Mouse (Mus musculus) liver, adult (tissue): ENCODE data around the gene Morc2a.

Experiments used
- GATA4 ChIP-seq: IDR thresholded peaks from 2 replicates; pipeline ENCODE4 v1.6.1; 2014; ENCODE audit warnings: mild to moderate bottlenecking, low read length; ENCODE audit not compliant: insufficient replicate concordance

The Morc2a gene

DNA sequence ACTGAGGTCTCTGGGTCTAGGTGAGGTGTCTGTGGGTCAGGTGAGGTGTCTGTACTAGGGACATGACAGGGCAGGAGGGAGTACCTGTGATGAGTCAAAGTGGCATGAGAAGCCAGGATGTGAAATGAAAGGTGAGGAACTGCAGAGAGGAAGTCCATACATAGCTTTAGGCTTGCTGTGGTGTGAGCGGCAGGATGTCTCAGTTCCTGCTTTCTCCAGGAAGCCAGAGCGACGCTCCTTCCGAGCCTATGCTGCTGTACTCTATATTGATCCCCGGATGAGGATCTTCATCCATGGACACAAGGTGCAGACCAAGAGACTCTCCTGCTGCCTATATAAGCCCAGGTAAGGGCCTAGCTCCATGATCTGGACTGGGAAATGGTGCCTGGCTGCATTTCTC lies 27.4 kb downstream of the Morc2a start:
- no peak for TF ChIP-seq GATA4

GRCm38 (mm10) chr11:3677204-3677603 lies 28.2 kb downstream of the Morc2a start:
- no peak for TF ChIP-seq GATA4

- no peak for TF ChIP-seq GATA4
These were observed 30.8 kb downstream of the Morc2a start for GRCm38 (mm10) chr11:3679771-3680170.

GRCm38 (mm10) chr11:3683696-3684095 lies 34.7 kb downstream of the Morc2a start:
- TF ChIP-seq GATA4, result no peak

DNA sequence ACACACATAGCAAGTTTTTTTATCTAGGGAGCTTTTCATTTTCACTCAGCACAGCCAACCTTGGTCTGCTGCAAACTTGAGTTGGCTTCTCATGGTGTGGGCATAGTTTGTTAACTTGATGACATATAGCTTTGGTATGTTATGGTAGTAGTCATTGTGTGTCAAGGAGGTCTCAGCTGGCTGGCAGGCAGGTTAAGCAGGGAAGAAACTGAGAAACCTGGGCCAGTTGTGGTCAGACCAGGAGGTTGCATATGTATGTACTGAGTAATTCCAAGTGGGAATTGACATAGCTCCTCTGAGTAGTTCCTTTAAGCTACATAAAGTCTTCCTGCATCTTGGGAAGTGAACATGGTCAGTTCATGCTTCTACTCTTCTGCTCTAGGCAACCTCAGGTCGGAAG lies 35.2 kb downstream of the Morc2a start:
- no peak for TF ChIP-seq GATA4

DNA sequence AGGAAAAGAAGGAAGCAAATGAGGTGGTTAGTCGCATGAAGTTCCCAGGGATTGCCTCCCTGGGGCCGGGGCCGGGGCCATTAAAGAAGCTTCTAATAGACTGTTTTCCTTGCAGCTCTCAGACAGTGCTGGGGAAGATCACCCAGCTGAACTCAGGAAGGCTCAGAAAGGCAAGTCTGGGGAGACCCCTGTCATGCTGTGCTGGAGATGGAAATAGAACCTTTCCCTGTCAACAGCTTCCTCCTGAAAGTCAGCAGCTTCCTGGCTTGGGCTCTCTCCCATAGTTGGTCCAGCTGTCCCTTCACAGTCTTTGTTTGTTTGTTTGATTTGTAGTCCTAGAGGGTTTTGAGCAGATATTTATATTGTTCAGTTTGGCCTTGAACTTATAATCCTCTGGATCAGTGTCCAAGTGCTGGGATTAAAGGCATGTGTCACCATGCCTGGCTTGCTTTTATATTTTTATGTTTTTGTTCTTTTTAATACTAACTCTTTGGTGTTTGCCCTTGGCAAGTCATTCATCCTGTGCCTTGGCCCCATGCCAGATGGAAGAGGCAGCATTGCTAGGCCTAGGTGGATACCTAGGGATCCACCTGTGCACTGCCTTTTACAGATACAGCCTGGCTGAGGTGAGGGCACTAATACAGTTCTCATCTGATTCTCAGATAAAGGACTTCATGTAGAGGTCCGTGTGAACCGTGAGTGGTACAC lies 35.9 kb downstream of the Morc2a start:
- TF ChIP-seq GATA4, result no peak

DNA sequence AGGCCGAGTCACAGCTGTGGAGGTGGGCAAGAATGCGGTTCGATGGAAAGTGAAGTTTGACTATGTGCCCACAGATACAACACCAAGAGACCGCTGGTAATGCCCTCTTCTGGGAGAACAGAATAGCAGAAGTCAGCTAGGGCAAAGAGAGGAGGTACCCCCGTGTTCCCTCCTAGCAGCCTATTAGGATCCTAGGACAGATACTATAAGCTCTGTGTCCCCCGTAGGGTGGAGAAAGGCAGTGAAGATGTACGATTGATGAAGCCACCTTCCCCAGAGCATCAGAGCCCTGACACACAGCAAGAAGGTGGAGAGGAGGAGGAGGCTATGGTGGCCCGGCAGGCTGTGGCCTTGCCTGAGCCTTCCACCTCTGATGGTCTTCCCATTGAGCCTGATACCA lies 36.4 kb downstream of the Morc2a start:
- no peak for TF ChIP-seq GATA4

GRCm38 (mm10) chr11:3686318-3686717 lies 37.3 kb downstream of the Morc2a start:
- no peak for TF ChIP-seq GATA4

- TF ChIP-seq GATA4, result no peak
These were observed 37.9 kb downstream of the Morc2a start for GRCm38 (mm10) chr11:3686885-3687284.

GRCm38 (mm10) chr11:3691746-3692145 lies 42.8 kb downstream of the Morc2a start:
- TF ChIP-seq GATA4, result no peak

DNA sequence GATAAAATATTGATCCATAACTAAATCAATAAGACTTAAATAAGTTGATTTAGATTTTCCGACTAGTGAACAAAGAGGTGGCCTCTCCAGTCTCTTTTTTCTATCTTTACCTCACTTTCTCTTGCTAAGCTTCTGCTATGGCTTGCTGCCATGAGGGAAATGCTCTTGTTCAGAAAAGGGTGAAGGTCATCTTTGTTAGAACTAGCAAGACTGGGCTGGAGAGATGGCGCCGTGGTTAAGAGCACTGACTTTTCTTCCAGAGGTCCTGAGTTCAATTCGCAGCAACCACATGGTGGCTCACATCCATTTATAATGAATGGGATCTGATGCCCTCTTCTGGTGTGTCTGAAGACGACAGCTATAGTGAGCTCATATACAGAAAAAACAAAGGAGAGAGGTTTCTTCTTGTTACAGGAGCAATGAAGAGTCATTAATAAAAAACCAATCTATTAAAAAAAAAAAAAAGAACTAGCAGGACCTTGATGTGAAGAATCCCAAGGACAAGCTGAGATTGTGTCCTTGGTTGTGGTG lies 47.2 kb downstream of the Morc2a start:
- TF ChIP-seq GATA4, result no peak

DNA sequence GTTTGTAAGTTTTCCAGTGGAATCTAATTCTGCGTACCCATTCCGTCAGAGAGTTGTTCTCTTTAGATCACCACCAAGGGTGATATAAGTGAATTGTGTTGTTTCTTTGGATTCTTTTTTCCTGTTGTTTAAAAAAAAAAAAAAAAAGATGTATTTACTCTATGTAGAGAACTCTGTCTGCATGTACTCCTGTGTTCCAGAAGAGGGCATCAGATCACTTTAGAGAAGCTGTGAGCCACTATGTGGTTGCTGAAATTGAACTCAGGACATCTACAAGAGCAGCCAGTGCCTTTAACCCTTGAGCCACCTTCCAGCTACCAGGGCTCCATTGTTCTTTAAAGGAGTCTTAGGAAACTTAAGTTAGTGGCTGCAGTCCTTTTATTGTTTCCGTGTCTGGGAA lies 48.5 kb downstream of the Morc2a start:
- TF ChIP-seq GATA4, result no peak

DNA sequence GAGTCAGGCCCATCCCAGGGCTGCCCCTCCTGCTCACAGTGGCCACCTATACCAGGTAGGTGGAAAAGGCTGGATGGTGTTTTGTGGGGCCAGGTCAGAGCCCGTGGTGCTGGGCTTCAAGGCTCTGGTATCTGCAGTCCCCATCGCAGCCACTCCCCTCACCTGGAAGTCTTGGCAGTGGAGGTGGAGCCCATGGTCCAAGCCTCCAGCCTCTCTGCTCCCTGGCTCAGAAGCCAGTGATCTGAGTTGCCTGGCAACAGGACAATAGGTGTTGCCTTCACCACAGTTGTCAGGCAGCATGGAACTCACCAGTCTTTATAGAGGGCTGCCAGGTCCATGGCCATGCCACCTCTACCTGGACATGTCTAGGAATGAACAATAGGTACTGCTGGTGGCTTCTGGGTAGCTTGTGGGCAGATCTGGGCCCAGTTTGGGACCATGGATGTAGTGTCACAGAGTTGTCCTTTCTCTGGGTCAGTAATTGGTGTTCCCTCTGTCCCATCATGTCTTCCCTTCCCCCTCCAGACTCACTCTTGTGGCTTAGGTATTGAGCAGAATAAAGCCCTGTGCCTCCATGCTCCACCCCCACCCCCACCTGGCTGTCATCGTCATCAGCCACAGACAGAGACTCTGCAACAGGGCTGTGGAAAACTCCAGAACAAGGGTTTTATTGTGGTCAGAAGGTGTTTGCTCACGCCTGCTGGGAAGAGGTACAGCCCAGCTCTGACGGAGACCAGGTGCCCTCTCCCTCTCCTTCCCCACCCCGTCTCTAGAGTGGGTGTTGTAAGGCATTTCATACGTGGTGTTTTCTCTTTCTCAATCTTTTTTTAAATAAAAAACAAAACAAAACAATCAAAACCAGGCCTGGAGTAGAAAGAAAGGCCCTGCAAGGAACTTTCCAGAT lies 54.4 kb downstream of the Morc2a start:
- TF ChIP-seq GATA4, result no peak

DNA sequence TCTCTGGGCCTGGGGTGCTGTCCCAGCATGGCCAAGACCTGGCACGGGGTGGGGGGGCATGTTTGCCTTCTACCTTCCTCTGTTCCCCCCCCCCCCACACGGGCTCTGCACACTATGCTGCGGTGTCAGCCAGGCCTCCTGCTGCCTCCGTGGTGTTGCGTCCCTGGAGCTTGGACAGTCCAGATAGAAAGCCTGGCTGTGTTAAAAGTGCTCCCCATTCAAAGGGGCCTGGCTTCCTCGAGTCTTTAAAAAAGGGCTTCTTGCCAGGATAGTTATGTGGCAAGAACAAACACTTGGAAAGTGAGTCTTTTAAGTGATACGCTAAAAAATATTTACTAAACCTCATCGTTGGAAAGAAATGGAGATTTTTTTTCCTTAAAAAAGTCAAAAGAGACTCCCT lies 55.4 kb downstream of the Morc2a start:
- no peak for TF ChIP-seq GATA4

GRCm38 (mm10) chr11:3707057-3707456 lies 58.1 kb downstream of the Morc2a start:
- TF ChIP-seq GATA4, result no peak

GRCm38 (mm10) chr11:3710203-3710602 lies 61.2 kb downstream of the Morc2a start:
- TF ChIP-seq GATA4, result no peak
